Mouse (Mus musculus) lung, adult 2 months (tissue): ENCODE measurements around the gene Slc35e2.

ENCODE experiments used
- CTCF ChIP-seq: fragments of 200-500 bp; IDR thresholded peaks from 2 replicates; pipeline ENCODE4 v1.5.1; 2011; ENCODE audit warnings: mild to moderate bottlenecking, low read length, control low read depth; ENCODE audit not compliant: insufficient read depth
- POLR2A ChIP-seq: fragments of 200-500 bp; IDR thresholded peaks from 2 replicates; pipeline ENCODE4 v1.6.1; 2011; ENCODE audit warnings: low read depth, mild to moderate bottlenecking, control low read depth, low read length, borderline replicate concordance; ENCODE audit errors: extremely low read depth

DNA sequence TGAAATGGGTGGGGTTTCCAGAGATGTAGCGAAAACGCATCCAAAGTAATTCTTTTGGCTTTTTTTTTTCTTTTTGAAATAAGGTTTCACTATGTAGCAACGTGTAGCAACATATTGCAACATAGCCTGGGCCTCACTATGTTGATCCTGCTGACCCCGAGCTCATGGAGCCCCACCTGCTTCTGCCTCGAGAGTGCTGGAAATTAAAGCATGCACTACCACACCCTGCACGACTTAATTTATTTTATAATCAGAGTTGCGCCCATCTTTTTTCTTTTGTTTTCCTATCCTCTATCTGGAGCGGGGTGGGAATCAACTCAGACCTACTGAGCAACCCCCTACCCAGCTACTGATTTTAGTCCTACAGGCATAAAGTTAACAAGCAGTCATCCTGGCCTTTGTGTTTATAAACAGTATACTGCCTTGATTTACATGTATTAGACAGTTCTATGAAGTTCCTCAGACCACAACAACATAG is 68.4 kb downstream of the Slc35e2 start:
- no peak for TF ChIP-seq CTCF
- no peak for TF ChIP-seq POLR2A
